Mouse (Mus musculus): ENCODE data around the gene Ntng1. TPM values are rescaled to one million over a fixed set of nuclear protein-coding genes. Genes with fewer than 3 reads are reported as not detected.

Ntng1 gene
- total RNA-seq (2023): not detected

DNA sequence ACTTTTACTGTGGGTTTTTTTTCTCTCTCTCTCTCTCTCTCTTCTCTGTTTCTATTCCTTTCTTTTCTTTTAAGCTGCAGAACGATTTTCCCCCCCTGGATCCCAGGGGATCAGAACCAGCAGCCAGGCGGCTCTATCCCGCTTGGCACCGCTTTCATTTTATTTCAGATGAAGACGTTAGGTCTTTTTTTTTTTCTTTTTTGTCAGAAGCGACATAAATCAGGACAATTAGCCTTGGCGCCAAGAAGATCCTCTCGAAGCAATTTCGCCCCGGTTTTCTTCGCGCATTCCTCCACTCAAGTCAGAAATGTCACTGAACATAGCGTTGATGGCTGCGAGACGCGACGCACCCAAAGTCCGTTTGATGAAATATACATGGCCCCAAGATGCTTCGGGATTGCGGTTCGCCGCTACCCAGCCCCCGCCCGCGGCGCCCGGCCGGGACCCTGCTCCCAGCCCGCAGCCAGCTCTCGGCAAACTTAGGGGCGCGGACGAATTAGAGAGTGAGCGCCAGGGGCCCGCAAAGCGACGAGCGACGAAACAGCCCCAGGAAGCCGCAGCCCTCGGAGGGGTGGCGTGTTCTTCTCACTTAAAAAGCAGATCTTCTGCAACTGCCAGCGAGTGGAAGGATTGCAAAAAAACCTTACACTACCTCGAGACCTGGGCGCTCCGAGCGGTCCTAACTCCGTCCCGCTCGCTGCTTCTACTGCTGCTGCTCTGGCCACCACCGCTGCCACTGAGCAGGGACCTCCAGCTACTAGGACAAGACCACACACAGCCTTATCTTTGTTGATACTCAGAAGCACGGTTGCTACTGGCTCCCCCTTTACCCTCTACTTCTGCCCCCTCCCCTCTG, at the start of gene Ntng1:
TSS of gene Ntng1 (minus strand) at position 806 of the 856 bp plus-strand sequence.

Other genes with a start within 250 kb of the Ntng1 start
- gene Prmt6, start 107.0 kb upstream of the Ntng1 start, total RNA-seq (2023): 10 to 100 TPM; 15.3 to 18.5 TPM

Data from T-cell, adult 66 days (primary cell).